Mouse (Mus musculus): ENCODE results near the gene Prr11. TPM values are rescaled to one million over a fixed set of nuclear protein-coding genes. Genes with fewer than 3 reads are reported as not detected.
"Not testable (repeated sequence)": the region's sequence is repeated elsewhere in the genome, so short reads cannot be mapped to it uniquely, and the experiment has no call there.

Prr11 gene
- polyA plus RNA-seq, 1 experiment = 30.1 TPM

- no peak overlapping the region for H3K27ac ChIP-seq (ENCODE audit: insufficient read depth, low read length)
- TF ChIP-seq POLR2A (IDR thresholded peaks at IDR 0.05; ENCODE audit: low read depth, low read length) (no peak), CTCF (IDR thresholded peaks at IDR 0.05; ENCODE audit: borderline replicate concordance, insufficient read depth, low read length) (no peak)
- no peak overlapping the region for H3K4me3 ChIP-seq (ENCODE audit: insufficient read depth, low read length)
These were observed 48.1 kb downstream of the Prr11 start for GRCm38 (mm10) chr11:87060410-87060809.

GRCm38 (mm10) chr11:87056286-87056685, 52.2 kb downstream of the Prr11 start:
- TF ChIP-seq CTCF (IDR thresholded peaks at IDR 0.05; ENCODE audit: borderline replicate concordance, insufficient read depth, low read length) (no peak), POLR2A (IDR thresholded peaks at IDR 0.05; ENCODE audit: low read depth, low read length) (no peak)
- H3K27ac ChIP-seq (ENCODE audit: insufficient read depth, low read length) = no peak overlapping the region
- peaks cover 2% of the 10 kb centered on the region; the same call in 1 of the 2 replicates for H3K4me1 ChIP-seq (ENCODE audit: control insufficient read depth, insufficient read depth, low read length)
- H3K4me3 ChIP-seq (ENCODE audit: insufficient read depth, low read length) = no peak overlapping the region

More at GRCm38 (mm10) chr11:87060410-87060809, 48.1 kb downstream of the Prr11 start:
- no peaks in the 10 kb centered on the region for H3K4me1 ChIP-seq (ENCODE audit: control insufficient read depth, insufficient read depth, low read length)

- not testable (repeated sequence) for H3K27ac ChIP-seq (ENCODE audit: insufficient read depth, low read length); H3K4me3 ChIP-seq (ENCODE audit: insufficient read depth, low read length)
These were observed 59.6 kb downstream of the Prr11 start for GRCm38 (mm10) chr11:87048900-87049299.

GRCm38 (mm10) chr11:87046968-87047367, 61.5 kb downstream of the Prr11 start:
- Histone ChIP-seq H3K4me3 (ENCODE audit: insufficient read depth, low read length) (no peak overlapping the region), H3K27ac (ENCODE audit: insufficient read depth, low read length) (no peak overlapping the region), H3K4me1 (ENCODE audit: control insufficient read depth, insufficient read depth, low read length) (peaks cover 3% of the 10 kb centered on the region; the same call in 1 of the 2 replicates)
- no peak for TF ChIP-seq POLR2A (IDR thresholded peaks at IDR 0.05; ENCODE audit: low read depth, low read length)
- no peak for TF ChIP-seq CTCF (IDR thresholded peaks at IDR 0.05; ENCODE audit: borderline replicate concordance, insufficient read depth, low read length)

More at GRCm38 (mm10) chr11:87048900-87049299, 59.6 kb downstream of the Prr11 start:
- H3K4me1 ChIP-seq (ENCODE audit: control insufficient read depth, insufficient read depth, low read length) = not testable (repeated sequence)

GRCm38 (mm10) chr11:87043052-87043451, 65.5 kb downstream of the Prr11 start:
- no peak overlapping the region for H3K4me3 ChIP-seq (ENCODE audit: insufficient read depth, low read length)
- TF ChIP-seq CTCF (IDR thresholded peaks at IDR 0.05; ENCODE audit: borderline replicate concordance, insufficient read depth, low read length) (no peak), POLR2A (IDR thresholded peaks at IDR 0.05; ENCODE audit: low read depth, low read length) (no peak)

GRCm38 (mm10) chr11:87039307-87039963, 69.1 kb downstream of the Prr11 start:
- Histone ChIP-seq H3K27ac (ENCODE audit: insufficient read depth, low read length) (no peak overlapping the region), H3K4me3 (ENCODE audit: insufficient read depth, low read length) (no peak overlapping the region), H3K4me1 (ENCODE audit: control insufficient read depth, insufficient read depth, low read length) (no peaks in the 10 kb centered on the region)
- TF ChIP-seq POLR2A (IDR thresholded peaks at IDR 0.05; ENCODE audit: low read depth, low read length) (no peak), CTCF (IDR thresholded peaks at IDR 0.05; ENCODE audit: borderline replicate concordance, insufficient read depth, low read length) (no peak)

More at GRCm38 (mm10) chr11:87043052-87043451, 65.5 kb downstream of the Prr11 start:
- Histone ChIP-seq H3K27ac (ENCODE audit: insufficient read depth, low read length) (no peak overlapping the region), H3K4me1 (ENCODE audit: control insufficient read depth, insufficient read depth, low read length) (no peaks in the 10 kb centered on the region)

Other genes starting within 250 kb of the Prr11 start
- gene Ypel2, start 115.0 kb downstream of the Prr11 start, polyA plus RNA-seq (2011; ENCODE audit: insufficient read length, low read depth, missing spikeins) = 10.2 and 10.4 TPM in 2 replicates
- gene Gdpd1, start 34.6 kb downstream of the Prr11 start, polyA plus RNA-seq (2011; ENCODE audit: insufficient read length, low read depth, missing spikeins) = 11.6 and 12.0 TPM in 2 replicates
- 18.2 and 20.9 TPM in 2 replicates for gene Smg8, start 21.9 kb downstream of the Prr11 start, polyA plus RNA-seq (2011; ENCODE audit: insufficient read length, low read depth, missing spikeins)
- gene Ska2, start 526 bp upstream of the Prr11 start, polyA plus RNA-seq (2011; ENCODE audit: insufficient read length, low read depth, missing spikeins) = 51.2 and 75.7 TPM in 2 replicates
- 16.1 and 23.3 TPM in 2 replicates for gene Trim37, start 18.4 kb upstream of the Prr11 start, polyA plus RNA-seq (2011; ENCODE audit: insufficient read length, low read depth, missing spikeins)